Mouse (Mus musculus) right cerebral cortex, postnatal 14 days (tissue): ENCODE data around the gene Ttpal.

ENCODE experiments used
- DNase-seq: peaks from one replicate; pipeline ENCODE4 v3.0.0; 2022

Gene Ttpal

DNA sequence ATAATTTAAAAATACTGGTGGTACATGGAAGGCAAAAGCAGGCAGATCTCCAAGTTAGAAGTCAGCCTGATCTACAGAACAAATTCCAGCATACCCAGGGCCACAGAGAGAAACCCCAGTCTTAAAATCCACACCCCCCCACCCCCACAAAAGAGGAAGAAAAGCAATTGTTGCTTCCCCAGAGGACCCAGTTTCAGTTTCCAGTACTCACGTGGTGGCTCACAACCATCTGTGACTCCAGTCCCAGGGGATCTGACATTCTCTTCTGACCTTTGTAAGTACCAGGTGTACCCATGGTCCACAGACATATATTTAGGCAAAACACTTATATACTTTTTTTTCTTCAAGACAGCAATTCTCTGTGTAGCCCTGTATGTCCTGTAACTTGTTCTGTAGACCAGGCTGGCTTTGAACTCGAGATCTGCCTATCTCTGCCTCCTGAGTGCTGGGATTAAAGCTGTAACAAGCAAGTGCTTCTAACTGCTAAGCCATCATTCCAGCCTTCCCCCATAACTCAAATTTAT lies 60.6 kb downstream of the Ttpal start:
- DNase-seq = no peak

DNA sequence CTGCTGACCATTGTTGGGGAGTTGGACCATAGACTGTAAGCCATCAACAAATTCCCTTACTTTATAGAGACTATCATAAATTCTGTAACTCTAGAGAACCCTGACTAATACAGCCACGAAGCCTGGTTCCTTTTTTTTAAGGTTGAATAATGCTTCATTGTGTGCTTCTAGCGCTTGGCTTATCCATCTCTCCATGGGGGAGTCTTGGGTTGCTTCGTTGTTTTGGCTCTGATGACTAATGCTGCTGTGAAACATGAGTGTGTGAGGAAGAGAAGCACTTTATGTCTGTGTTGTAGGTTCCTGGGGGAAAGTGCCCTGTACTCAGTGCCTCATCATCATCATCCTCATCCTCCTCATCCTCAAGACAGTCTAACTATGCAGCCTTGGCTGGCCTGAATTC lies 61.8 kb downstream of the Ttpal start:
- DNase-seq = no peak

DNA sequence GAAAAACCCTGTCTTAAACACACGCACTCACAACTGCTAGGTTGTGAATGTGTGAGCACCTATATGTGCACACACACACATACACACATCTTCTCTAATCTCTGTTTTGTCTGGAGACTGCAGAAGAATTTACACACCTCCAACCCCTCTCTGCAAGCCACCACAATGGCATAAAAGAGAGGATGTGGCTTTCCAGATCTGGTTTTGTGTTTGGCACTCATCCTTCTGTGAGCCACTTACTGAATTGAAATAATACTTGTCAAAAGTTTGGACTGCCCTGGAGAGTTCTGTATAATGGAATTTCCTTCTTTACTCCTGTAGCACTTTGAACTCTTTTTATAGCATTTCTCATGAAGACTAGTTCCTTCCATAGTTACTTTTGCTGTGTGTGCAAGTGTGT lies 64.9 kb downstream of the Ttpal start:
- no peak for DNase-seq
